Mouse (Mus musculus) embryonic stem cell, embryonic (primary cell): ENCODE measurements at regions not wholly inside any gene's neighbourhood (a gene's known extent, or its start where the extent isn't known, plus 50 kb on each side); places are given as distances from the start of the nearest gene placed in this dataset.

Source experiments
- CTCF ChIA-PET, 4 experiments: fragments of 300-600 bp in 2 of 4; fragments of 350-600 bp in 2 of 4; sonication (Branson Sonifier 250); formaldehyde crosslinking; loops; one replicate each; lab custom pipeline; 2022; ENCODE audit warnings: inconsistent platforms in 2 of 4; lab: Charles Lee
- POLR2A ChIA-PET, 4 experiments: fragments of 300-600 bp in 2 of 4; fragments of 350-600 bp in 2 of 4; sonication (Branson Sonifier 250); formaldehyde crosslinking; loops; one replicate each; lab custom pipeline; 2022; ENCODE audit warnings: antibody characterized with exemption in 4 of 4, inconsistent platforms in 1 of 4; lab: Charles Lee

- ChIA-PET POLR2A (no interaction called here), CTCF (interaction anchor here in 1 of 4 experiments (1.0 kb wide), 1 partner anchor 9 kb away, joined by 3 read pairs; no protein-coding TSS in a partner anchor)
Observed at GRCm38 (mm10) chr4:124193059-124193721, 275.4 kb upstream of the 4930535I16Rik start.

- ChIA-PET POLR2A (no interaction called here), CTCF (no interaction called here)
Observed at GRCm38 (mm10) chr4:124190775-124191174, 273.0 kb upstream of the 4930535I16Rik start.

GRCm38 (mm10) chr4:124189993-124190385, 272.2 kb upstream of the 4930535I16Rik start:
- ChIA-PET POLR2A (no interaction called here), CTCF (interaction anchor here in 1 of 4 experiments (1.1 kb wide), 1 partner anchor 39 kb away, joined by 3 read pairs; no protein-coding TSS in a partner anchor)

GRCm38 (mm10) chr4:124189352-124189992, 271.6 kb upstream of the 4930535I16Rik start:
- ChIA-PET CTCF (interaction anchor here in 1 of 4 experiments (1.1 kb wide), 1 partner anchor 39 kb away, joined by 3 read pairs; no protein-coding TSS in a partner anchor), POLR2A (no interaction called here)

GRCm38 (mm10) chr4:124187108-124187507, 269.3 kb upstream of the 4930535I16Rik start:
- CTCF ChIA-PET: interaction anchor here in 1 of 4 experiments (0.6 kb wide), 1 partner anchor 288 kb away, joined by 3 read pairs; no protein-coding TSS in a partner anchor
- POLR2A ChIA-PET: interaction anchor here in 1 of 4 experiments (0.6 kb wide), 1 partner anchor 27 kb away, joined by 3 read pairs; no protein-coding TSS in a partner anchor

- POLR2A ChIA-PET: no interaction called here
- CTCF ChIA-PET: no interaction called here
Observed at GRCm38 (mm10) chr4:124181335-124181734, 263.5 kb upstream of the 4930535I16Rik start.

GRCm38 (mm10) chr4:124178401-124179018, 260.7 kb upstream of the 4930535I16Rik start:
- POLR2A ChIA-PET: interaction anchor here in 1 of 4 experiments (0.5 to 1.1 kb wide), 3 partner anchors 21 to 479 kb away, joined by 3 read pairs; no protein-coding TSS in a partner anchor

GRCm38 (mm10) chr4:124175531-124175930, 257.7 kb upstream of the 4930535I16Rik start:
- CTCF ChIA-PET: no interaction called here

More at GRCm38 (mm10) chr4:124178401-124179018, 260.7 kb upstream of the 4930535I16Rik start:
- CTCF ChIA-PET: interaction anchor here in 3 of 4 experiments (0.6 to 1.1 kb wide), 5 partner anchors 36 to 474 kb away, joined by 3 to 4 read pairs (median 3); no protein-coding TSS in a partner anchor

GRCm38 (mm10) chr4:124154627-124155026, 236.8 kb upstream of the 4930535I16Rik start:
- POLR2A ChIA-PET: no interaction called here

More at GRCm38 (mm10) chr4:124175531-124175930, 257.7 kb upstream of the 4930535I16Rik start:
- POLR2A ChIA-PET: no interaction called here

GRCm38 (mm10) chr4:124149771-124150451, 232.1 kb upstream of the 4930535I16Rik start:
- ChIA-PET POLR2A (no interaction called here), CTCF (interaction anchor here in 3 of 4 experiments (0.5 to 1.0 kb wide), 4 partner anchors 179 to 604 kb away, joined by 3 to 6 read pairs (median 4); no protein-coding TSS in a partner anchor)

More at GRCm38 (mm10) chr4:124154627-124155026, 236.8 kb upstream of the 4930535I16Rik start:
- CTCF ChIA-PET: interaction anchor here in 1 of 4 experiments (1.2 kb wide), 1 partner anchor 12 kb away, joined by 3 read pairs; no protein-coding TSS in a partner anchor

GRCm38 (mm10) chr4:124149037-124149436, 231.2 kb upstream of the 4930535I16Rik start:
- POLR2A ChIA-PET: interaction anchor here in 2 of 4 experiments (0.7 kb wide), 2 partner anchors 10 to 307 kb away, joined by 3 to 5 read pairs; no protein-coding TSS in a partner anchor

GRCm38 (mm10) chr4:124147276-124147675, 229.5 kb upstream of the 4930535I16Rik start:
- CTCF ChIA-PET: no interaction called here
- POLR2A ChIA-PET: no interaction called here

More at GRCm38 (mm10) chr4:124149037-124149436, 231.2 kb upstream of the 4930535I16Rik start:
- CTCF ChIA-PET: no interaction called here

- ChIA-PET POLR2A (interaction anchor here in 1 of 4 experiments (1.0 kb wide), 1 partner anchor 511 kb away, joined by 7 read pairs; no protein-coding TSS in a partner anchor), CTCF (interaction anchor here in 2 of 4 experiments (0.9 to 1.0 kb wide), 2 partner anchors 8 to 36 kb away, joined by 3 to 4 read pairs; no protein-coding TSS in a partner anchor)
Observed at GRCm38 (mm10) chr4:124146135-124146534, 228.3 kb upstream of the 4930535I16Rik start.

GRCm38 (mm10) chr4:124143630-124144029, 225.8 kb upstream of the 4930535I16Rik start:
- ChIA-PET CTCF (interaction anchor here in 3 of 4 experiments (0.7 to 1.3 kb wide), 4 partner anchors 9 to 188 kb away, joined by 3 to 5 read pairs (median 4); no protein-coding TSS in a partner anchor), POLR2A (no interaction called here)

GRCm38 (mm10) chr4:124143226-124143625, 225.4 kb upstream of the 4930535I16Rik start:
- ChIA-PET CTCF (interaction anchor here in 3 of 4 experiments (0.7 to 1.3 kb wide), 4 partner anchors 9 to 188 kb away, joined by 3 to 5 read pairs (median 4); no protein-coding TSS in a partner anchor), POLR2A (interaction anchor here in 1 of 4 experiments (0.6 kb wide), 1 partner anchor 125 kb away, joined by 3 read pairs; no protein-coding TSS in a partner anchor)

- CTCF ChIA-PET: interaction anchor here (0.5 to 1.8 kb wide), 31 partner anchors 10 to 704 kb away, joined by 3 to 9 read pairs (median 3); no protein-coding TSS in a partner anchor
- POLR2A ChIA-PET: no interaction called here
Observed at GRCm38 (mm10) chr4:124142083-124142482, 224.3 kb upstream of the 4930535I16Rik start.

- CTCF ChIA-PET: interaction anchor here in 2 of 4 experiments (0.6 to 2.1 kb wide), 3 partner anchors 24 to 844 kb away, joined by 3 to 6 read pairs (median 4); no protein-coding TSS in a partner anchor
- POLR2A ChIA-PET: no interaction called here
Observed at GRCm38 (mm10) chr4:124135165-124135470, 217.3 kb upstream of the 4930535I16Rik start.
